Mouse (Mus musculus) left cerebral cortex, adult 2 months (tissue): ENCODE results near the gene Car3. TPM values are rescaled to one million over a fixed set of nuclear protein-coding genes. Genes with fewer than 3 reads are reported as not detected.
A peak's percentile ranks its signal among the peaks of the same experiment; 100 is the strongest.
"Not testable (repeated sequence)": the region's sequence is repeated elsewhere in the genome, so short reads cannot be mapped to it uniquely, and the experiment has no call there.

Experiments
- DNase-seq, 2 experiments: peaks; one replicate each; pipeline ENCODE4 v3.0.0; 2021 to 2022; ENCODE audit warnings: low spot score in 2 of 2, mixed read lengths in 1 of 2; ENCODE audit errors: extremely low spot score in 1 of 2
- H3K27ac ChIP-seq: fragments of 200-600 bp; 2 replicates; pipeline ENCODE4 v1.8.1; 2022
- H3K4me3 ChIP-seq: fragments of 200-600 bp; 2 replicates; pipeline ENCODE4 v1.8.1; 2022
- CTCF ChIP-seq: fragments of 200-600 bp; IDR thresholded peaks from 2 replicates; pipeline ENCODE4 v1.8.1; 2022; ENCODE audit warnings: antibody characterized with exemption, mild to moderate bottlenecking, moderate library complexity
- intact Hi-C: fragments of 180-260 bp; cut with DNase I; formaldehyde crosslinking; loops from one replicate; pipeline ENCODE4 v1.15.1; 2025
- long read RNA-seq, 2 experiments: library from polyadenylated mRNA; stranded (forward); transcript quantifications; one replicate each; pipeline ENCODE4 v2.0.0; 2021; ENCODE audit warnings: borderline mapping rate in 2 of 2
- total RNA-seq, 2 experiments: library from RNA; stranded (reverse); gene quantifications; 2 replicates each; pipeline ENCODE4 v1.2.3; 2021

The Car3 gene
- total RNA-seq = under 1 TPM; 0.61 to 0.72 TPM
- long read RNA-seq, experiment 1, partial matches to known transcripts = 0 of 2 reads
- long read RNA-seq, experiment 1, other reads (novel, unspliced or antisense) = 0 of 2 reads
- long read RNA-seq, experiment 2, partial matches to known transcripts = 0 of 2 reads
- long read RNA-seq, experiment 2, other reads (novel, unspliced or antisense) = 0 of 2 reads

DNA sequence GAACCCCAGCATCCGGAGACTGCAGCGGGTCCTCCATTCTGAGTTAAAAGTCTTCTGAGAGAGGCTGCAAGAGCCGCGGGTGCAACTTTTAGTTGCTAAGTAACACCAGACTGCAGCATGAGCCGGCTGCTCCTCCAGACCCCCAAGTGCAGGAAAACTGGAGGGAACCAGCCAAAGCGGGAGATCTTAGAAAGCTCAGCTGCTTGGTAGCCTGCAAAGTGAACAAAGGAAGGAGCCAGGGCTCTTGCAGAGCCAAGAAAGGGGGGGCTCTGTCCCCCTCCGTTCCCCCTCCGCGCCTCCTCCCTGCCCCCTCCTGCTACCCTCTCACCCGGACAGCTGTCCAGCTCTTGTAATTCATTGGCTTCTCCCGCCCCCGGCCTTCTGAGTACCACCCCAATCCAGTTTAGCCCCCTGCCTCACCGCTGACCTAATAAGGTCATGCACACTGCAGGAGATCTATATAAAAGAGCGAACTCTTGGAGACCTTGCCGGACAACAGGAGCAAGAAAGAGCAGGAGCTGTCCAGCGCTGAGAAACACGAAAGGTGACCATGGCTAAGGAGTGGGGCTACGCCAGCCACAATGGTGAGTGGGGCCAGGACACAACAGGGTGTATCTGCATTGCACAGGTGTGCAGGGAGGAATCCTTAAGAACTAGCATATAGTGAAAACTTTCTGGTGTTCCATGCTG lies at the start of gene Car3:
Car3 (plus strand) TSS at position 491 of the 690 bp plus-strand sequence.
- no peak for TF ChIP-seq CTCF
- Histone ChIP-seq H3K4me3 (peak within 1 kb of the TSS; percentile 28), H3K27ac (no peak within 1 kb of the TSS)
- DNase-seq = no peak
- intact Hi-C loops = no loop called here

DNA sequence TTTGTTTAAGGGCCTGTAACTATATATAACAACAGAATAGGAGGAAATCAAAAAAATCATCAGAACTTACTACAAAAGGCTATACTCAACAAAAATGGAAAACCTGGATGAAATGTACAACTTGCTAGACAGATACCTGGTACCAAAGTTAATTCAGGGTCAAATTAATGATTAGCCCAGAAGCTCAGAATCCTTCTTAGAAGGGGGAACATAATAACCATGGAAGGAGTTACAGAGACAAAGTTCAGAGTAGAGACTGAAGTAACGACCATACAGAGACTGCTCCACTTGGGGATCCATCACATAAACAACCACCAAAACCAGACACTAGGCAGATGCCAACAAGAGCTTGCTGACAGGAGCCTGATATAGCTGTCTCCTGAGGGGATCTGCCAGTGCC lies 47.9 kb upstream of the Car3 start:
- H3K27ac ChIP-seq, H3K4me3 ChIP-seq, DNase-seq, intact Hi-C loops: not testable (repeated sequence)

DNA sequence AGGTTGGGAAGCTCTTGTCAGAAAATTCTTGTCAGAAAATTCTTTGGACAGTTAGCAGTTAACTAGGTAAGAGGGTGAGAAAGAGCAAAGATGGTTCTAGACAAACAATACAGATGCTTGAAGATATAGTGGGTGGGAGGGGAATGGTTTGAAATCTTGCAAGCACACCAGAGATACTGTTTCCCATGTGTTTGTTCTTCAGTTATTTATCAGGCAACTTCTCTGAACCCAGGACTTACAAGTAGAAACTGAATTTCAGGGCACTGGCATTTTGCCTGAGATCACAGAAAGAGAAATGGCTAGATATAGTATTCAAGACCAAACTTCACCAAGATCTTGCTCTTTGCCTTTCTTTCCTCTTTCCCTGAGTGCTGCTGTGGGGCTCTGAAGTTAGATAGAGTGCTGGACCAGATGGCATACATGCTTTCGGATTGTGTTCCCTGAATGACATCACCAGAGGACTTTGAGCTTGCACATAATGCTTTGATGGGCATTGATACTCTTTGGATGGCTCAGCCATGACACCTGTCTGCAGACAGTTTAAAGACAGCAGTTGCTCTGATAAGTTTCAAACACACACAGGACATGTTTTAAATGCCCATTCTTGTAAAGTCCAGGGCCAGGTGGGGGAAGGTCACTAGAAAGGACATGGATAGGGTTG lies 43.3 kb upstream of the Car3 start:
- TF ChIP-seq CTCF = no peak
- Histone ChIP-seq H3K4me3 (no peak overlapping the region), H3K27ac (no peak overlapping the region)
- intact Hi-C loops = no loop called here
- DNase-seq = no peak

DNA sequence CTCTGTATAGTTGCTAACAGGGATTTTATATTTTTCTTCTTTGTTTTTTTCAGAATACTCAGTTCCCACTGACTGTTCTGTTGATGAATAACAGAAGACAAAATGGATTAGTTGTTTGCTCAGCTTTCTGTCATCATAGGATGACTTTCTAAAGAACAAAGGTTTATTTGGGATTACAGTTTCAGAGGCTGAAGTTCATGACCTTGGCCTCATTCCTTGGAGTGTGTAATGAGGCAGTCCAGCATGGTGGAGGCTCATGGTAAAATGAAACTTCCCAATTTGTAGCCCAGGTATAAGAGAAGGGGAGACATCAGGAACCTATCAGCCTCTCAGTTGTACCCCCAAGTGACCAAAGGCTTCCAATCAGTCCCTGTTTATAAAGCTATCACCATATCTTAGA lies 34.4 kb upstream of the Car3 start:
- no peak for TF ChIP-seq CTCF
- Histone ChIP-seq H3K4me3 (no peak overlapping the region), H3K27ac (no peak overlapping the region)
- DNase-seq = no peak
- intact Hi-C loops = no loop called here

DNA sequence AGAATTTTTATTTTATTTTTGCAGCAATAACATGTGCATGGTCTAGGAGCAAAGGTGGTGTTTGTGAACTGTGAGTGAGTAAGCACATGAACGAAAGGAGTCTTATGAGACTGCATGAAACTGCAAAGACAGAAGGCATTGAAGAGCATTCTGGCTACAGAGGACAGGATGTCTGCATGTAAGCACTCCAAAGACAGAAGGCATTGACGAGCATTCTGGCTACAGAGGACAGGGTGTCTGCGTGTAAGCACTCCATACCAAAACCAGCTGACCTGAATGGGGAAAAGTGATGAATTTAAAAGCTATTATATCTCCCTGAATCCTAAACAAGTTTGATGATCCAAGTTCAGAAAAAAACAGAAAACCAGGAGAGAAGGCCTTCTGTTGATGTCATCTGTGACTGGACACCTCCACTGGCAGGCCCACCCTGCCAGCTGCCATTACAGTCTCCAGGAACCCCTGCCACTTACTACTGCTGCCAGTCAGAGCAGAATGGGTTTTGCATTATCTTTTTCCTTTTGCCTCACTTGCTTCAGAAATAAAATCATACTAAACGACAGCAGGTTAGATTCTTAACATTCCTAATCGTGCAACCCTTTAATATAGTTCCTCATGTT lies 32.0 kb upstream of the Car3 start:
- intact Hi-C loops = no loop called here
- TF ChIP-seq CTCF = no peak
- DNase-seq = no peak
- H3K4me3 ChIP-seq = no peak overlapping the region
- no peak overlapping the region for H3K27ac ChIP-seq

DNA sequence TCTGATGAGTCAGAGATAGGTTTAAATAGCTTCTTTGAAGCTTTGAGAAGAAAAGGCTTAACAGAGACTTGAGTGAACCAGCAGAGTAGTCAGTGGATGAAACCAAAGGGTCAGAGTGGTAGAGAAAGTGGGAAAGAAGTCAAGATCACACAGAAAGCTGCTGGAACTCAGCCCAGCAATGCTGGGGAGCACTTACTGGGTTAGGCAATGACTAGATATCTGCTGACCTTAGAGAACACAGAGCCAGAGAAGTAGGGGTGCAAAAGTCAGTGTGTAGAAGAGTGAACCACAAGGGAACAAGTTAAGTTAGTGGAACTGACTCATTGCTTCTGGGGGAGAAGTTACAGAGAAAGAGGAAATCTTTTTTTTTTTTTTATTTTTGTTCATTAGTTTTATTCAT lies 30.5 kb upstream of the Car3 start:
- H3K27ac ChIP-seq = no peak overlapping the region
- no peak for TF ChIP-seq CTCF
- H3K4me3 ChIP-seq = no peak overlapping the region
- no peak for DNase-seq
- intact Hi-C loops = no loop called here

DNA sequence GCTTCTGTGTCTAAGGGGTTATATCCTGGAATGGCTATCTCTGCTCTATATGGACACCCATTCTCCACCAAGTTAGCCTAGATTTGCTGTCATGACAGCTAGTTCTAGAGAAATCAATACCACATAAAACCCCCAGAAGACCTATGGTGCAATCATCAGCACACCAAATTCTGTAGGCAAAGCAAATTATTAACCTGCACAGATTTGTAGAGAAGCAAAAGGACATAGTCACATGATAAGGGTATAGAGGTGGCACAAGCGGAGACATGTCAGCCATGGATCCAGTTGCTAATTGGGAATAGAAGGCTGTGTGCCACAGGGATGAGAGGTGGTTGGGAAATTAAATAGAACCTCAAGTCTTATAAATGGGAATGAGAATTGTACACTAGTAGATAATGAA lies 24.4 kb upstream of the Car3 start:
- intact Hi-C loops = no loop called here
- DNase-seq = no peak
- H3K27ac ChIP-seq = no peak overlapping the region

DNA sequence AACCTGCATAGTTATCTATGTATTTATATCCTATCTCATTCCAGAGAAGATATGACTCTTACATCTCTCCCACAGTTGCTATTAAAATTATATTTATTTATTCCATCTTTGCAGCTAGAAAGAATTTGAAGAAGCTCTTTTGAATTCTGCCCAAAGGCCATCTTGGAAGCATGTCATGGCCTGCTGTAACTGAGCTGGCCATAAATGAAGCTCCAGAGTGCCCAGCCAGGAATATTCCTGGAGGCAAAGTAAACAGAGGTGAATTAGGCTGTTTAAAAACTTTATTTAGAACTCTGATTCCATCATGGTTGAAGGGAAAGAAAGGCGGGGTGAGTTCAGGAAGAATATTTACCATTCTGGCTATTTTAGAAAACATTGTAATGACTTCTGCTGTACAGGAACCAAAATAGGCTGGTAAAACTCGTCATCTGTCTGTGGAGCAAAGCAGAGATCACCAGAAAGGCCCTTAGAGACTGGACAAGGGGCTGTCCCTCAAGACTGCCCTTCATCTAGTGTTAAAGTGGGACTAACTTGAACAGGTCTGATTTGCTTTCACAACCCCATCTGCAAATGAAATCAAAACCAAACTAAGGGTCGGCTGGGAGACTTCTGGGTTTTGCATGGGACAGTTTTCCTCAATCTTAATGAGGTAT lies 23.7 kb upstream of the Car3 start:
- no peak for TF ChIP-seq CTCF
- DNase-seq = no peak
- no peak overlapping the region for H3K27ac ChIP-seq
- intact Hi-C loops = no loop called here
- no peak overlapping the region for H3K4me3 ChIP-seq

More for the DNA sequence above, 24.4 kb upstream of the Car3 start:
- no peak overlapping the region for H3K4me3 ChIP-seq
- no peak for TF ChIP-seq CTCF

DNA sequence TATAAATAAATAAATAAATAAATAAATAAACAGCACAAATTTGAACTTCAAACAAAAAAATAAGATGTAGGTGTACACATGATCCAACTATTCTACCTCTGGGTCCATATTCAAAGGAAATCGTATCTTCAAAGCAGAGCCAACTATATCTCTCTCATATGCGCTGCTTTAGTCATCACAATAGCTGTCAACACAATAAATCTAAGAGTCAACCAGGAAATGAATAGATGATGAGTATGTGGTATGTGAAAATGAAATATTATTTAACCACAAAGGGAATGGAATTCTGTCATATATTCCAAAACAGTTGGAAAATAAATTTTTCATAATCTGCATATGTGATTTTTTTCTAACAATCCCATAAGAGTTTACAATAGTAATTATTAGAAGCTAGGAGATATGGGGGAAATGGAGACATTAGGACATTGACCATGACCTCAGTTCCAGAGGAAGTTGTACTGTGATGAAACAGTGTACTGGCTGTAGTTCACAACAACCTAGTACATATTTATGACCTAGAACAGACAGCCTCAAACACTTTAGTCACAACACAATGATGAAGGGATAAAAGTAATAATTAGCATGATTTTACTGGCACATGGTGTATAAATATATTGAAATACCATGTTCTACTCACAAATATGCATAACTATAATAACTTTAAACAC lies 14.6 kb upstream of the Car3 start:
- no peak overlapping the region for H3K4me3 ChIP-seq
- TF ChIP-seq CTCF = no peak
- intact Hi-C loops = no loop called here
- no peak overlapping the region for H3K27ac ChIP-seq
- no peak for DNase-seq

DNA sequence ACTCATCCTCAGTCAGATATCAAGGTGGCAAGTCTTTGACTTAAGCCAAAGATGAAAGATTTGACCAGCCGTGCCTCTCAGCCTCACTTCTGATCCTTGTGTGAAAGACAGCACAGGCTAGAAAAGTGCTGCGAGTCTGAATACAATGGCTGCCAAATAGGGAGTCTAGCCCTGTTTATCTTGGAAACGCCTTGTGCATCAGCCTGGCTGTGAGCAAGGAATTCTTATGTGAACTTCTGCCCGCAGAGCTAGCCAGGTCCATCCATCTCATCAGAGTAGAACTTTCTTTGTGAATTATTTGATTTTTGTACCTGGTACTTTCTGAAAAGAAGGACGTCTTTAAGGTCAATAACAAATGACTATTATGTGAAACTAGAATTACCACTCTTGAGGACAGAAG lies 9.3 kb upstream of the Car3 start:
- no peak for DNase-seq
- Histone ChIP-seq H3K4me3 (no peak overlapping the region), H3K27ac (no peak overlapping the region)
- no peak for TF ChIP-seq CTCF
- intact Hi-C loops = no loop called here

DNA sequence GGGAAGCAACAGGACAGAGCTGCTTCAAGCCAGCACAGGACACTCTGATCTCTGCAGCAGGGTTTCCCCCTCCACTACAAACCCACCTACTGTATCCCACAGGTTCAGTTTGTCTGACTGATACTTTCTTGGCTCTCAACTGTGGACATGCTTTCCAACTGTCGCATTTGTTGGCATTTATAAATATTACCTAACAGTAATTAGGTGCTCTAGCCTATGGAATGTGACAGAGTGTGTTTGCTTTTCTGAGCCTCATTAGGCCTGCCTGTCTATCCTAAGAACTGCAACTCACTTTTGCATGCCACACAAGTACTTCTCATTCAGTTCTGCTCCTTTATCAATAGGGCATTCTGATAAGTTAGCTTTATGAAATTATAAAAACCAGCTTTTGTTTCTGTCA lies 8.9 kb upstream of the Car3 start:
- H3K4me3 ChIP-seq = no peak overlapping the region
- H3K27ac ChIP-seq = no peak overlapping the region
- TF ChIP-seq CTCF = no peak
- intact Hi-C loops = no loop called here
- DNase-seq = no peak
